Comparison of ENCODE assay signal across 20 mouse cellular contexts in genomic region chr8:13263376-13263775, GRCm38 (mm10). TPM values are rescaled to one million over a fixed set of nuclear protein-coding genes. Genes with fewer than 3 reads are reported as not detected.
"Had no signal": no experiment of that assay in that cellular context is flagged by ENCODE, and none has a peak within 500 bp of the region (broad histone marks: within the 10 kb centered on the region; RNA-seq: fewer than 3 reads in every experiment).

No protein-coding gene starts in this region.

- H3K4me1 ChIP-seq: limb, embryonic 12.5 days; limb, embryonic 15.5 days had no signal

- H3K4me3 ChIP-seq: limb, embryonic 12.5 days; limb, embryonic 15.5 days; liver, embryonic 13.5 days had no signal

- H3K9me3 ChIP-seq: limb, embryonic 12.5 days; limb, embryonic 15.5 days; liver, embryonic 13.5 days had no signal

- DNase-seq: kidney, adult 18-20 months; kidney, adult 9 months; kidney, postnatal 14 days; layer of hippocampus, postnatal 36 days; left cerebral cortex, postnatal 4 days; liver, embryonic 13.5 days; lung, adult 2 months; lung, postnatal 14 days; midbrain, embryonic 14.5 days; right cerebral cortex, postnatal 14 days; right cerebral cortex, postnatal 4 days; thymus, adult 2 months; thymus, postnatal 36 days had no signal

- H3K27ac ChIP-seq: limb, embryonic 12.5 days; limb, embryonic 15.5 days; liver, embryonic 13.5 days; macrophage; stomach, postnatal 0 days had no signal

- H3K4me2 ChIP-seq: limb, embryonic 12.5 days; limb, embryonic 15.5 days; liver, embryonic 13.5 days; midbrain, embryonic 11.5 days had no signal

- H3K27me3 ChIP-seq: limb, embryonic 12.5 days; limb, embryonic 15.5 days; liver, embryonic 13.5 days had no signal

- H3K9ac ChIP-seq: limb, embryonic 12.5 days; limb, embryonic 15.5 days; liver, embryonic 13.5 days had no signal

RNA-seq across cellular contexts. Expression of gene Adprhl1, which starts 9.4 kb away (rescaled TPM):
- polyA plus RNA-seq: large intestine, adult 2 months; midbrain, embryonic 11.5 days; midbrain, embryonic 14.5 days; stomach, embryonic 14.5 days had no signal
